Mouse (Mus musculus): ENCODE data around the gene Pkd1l2.

Pkd1l2 gene

GRCm38 (mm10) chr8:117085521-117085920, 3.3 kb upstream of the Pkd1l2 start:
- no peak for DNase-seq (ENCODE audit: low spot score)

GRCm38 (mm10) chr8:117082947-117083559, 804 bp upstream of the Pkd1l2 start:
- no peak for DNase-seq (ENCODE audit: low spot score)

GRCm38 (mm10) chr8:117079652-117080051, 2.6 kb downstream of the Pkd1l2 start:
- DNase-seq (ENCODE audit: low spot score): no peak

- DNase-seq (ENCODE audit: low spot score): no peak
These were observed 3.8 kb downstream of the Pkd1l2 start for GRCm38 (mm10) chr8:117078367-117078926.

GRCm38 (mm10) chr8:117074350-117075182, 7.7 kb downstream of the Pkd1l2 start:
- DNase-seq (ENCODE audit: low spot score): no peak

GRCm38 (mm10) chr8:117069708-117070107, 12.5 kb downstream of the Pkd1l2 start:
- DNase-seq (ENCODE audit: low spot score): no peak

GRCm38 (mm10) chr8:117068294-117068693, 14.0 kb downstream of the Pkd1l2 start:
- DNase-seq (ENCODE audit: low spot score): no peak

- no peak for DNase-seq (ENCODE audit: low spot score)
These were observed 14.9 kb downstream of the Pkd1l2 start for GRCm38 (mm10) chr8:117067396-117067795.

- DNase-seq (ENCODE audit: low spot score): no peak
These were observed 15.3 kb downstream of the Pkd1l2 start for GRCm38 (mm10) chr8:117066955-117067354.

- DNase-seq (ENCODE audit: low spot score): no peak
These were observed 20.9 kb downstream of the Pkd1l2 start for GRCm38 (mm10) chr8:117061180-117061880.

GRCm38 (mm10) chr8:117060306-117060705, 21.9 kb downstream of the Pkd1l2 start:
- no peak for DNase-seq (ENCODE audit: low spot score)

GRCm38 (mm10) chr8:117059021-117059420, 23.2 kb downstream of the Pkd1l2 start:
- DNase-seq (ENCODE audit: low spot score): no peak

- DNase-seq (ENCODE audit: low spot score): no peak
These were observed 27.2 kb downstream of the Pkd1l2 start for GRCm38 (mm10) chr8:117055097-117055496.

GRCm38 (mm10) chr8:117054146-117054545, 28.1 kb downstream of the Pkd1l2 start:
- no peak for DNase-seq (ENCODE audit: low spot score)

- peak; percentile 70 for DNase-seq (ENCODE audit: low spot score)
These were observed 28.8 kb downstream of the Pkd1l2 start for GRCm38 (mm10) chr8:117053135-117054079.

- DNase-seq (ENCODE audit: low spot score): no peak
These were observed 30.9 kb downstream of the Pkd1l2 start for GRCm38 (mm10) chr8:117051316-117051715.

GRCm38 (mm10) chr8:117050763-117051162, 31.5 kb downstream of the Pkd1l2 start:
- DNase-seq (ENCODE audit: low spot score): no peak

- no peak for DNase-seq (ENCODE audit: low spot score)
These were observed 32.8 kb downstream of the Pkd1l2 start for GRCm38 (mm10) chr8:117049444-117049843.

GRCm38 (mm10) chr8:117043584-117043983, 38.7 kb downstream of the Pkd1l2 start:
- DNase-seq (ENCODE audit: low spot score): no peak

- no peak for DNase-seq (ENCODE audit: low spot score)
These were observed 42.4 kb downstream of the Pkd1l2 start for GRCm38 (mm10) chr8:117039843-117040242.

GRCm38 (mm10) chr8:117037374-117037935, 44.8 kb downstream of the Pkd1l2 start:
- DNase-seq (ENCODE audit: low spot score): no peak
